Mouse (Mus musculus): ENCODE results near the gene Dnm3.

The Dnm3 gene

GRCm38 (mm10) chr1:162274674-162275248, 203.1 kb downstream of the Dnm3 start:
- in situ Hi-C loops (cut with MboI; ENCODE audit: unreplicated experiment in 2 of 2): no loop called here

DNA sequence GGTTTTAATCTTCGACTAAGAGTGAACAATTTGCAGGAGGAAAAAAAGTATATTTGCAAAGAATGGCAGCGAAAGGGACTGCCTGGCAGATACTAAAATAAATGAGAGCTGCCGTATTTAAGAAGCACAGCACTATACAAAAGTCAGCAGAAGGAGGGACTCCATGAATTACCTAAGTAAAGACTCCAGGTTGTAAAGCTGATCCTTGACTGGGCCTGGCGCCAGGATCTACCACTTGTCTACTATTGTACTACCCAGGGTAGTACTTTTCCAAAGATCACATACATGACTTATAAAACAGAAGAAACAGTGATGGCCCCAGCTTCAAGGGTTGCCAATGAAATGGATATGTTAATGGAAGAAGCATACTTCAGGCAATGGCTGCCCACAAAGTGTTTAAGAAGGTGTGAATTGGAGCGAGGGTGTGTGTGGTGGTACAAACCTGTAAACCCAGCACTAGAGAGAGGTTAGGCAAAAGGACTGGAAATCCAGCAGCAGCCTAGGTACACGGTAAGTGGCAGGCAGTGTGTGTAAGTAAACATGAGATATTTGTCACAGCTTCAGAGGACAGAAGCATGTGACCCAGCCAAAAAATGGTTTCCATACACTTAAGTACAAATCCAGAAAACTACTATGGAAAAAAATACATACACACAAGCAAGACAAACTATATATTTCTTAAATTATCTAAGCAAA, 220.8 kb downstream of the Dnm3 start:
- in situ Hi-C loops (cut with MboI; ENCODE audit: unreplicated experiment in 2 of 2): no loop called here

DNA sequence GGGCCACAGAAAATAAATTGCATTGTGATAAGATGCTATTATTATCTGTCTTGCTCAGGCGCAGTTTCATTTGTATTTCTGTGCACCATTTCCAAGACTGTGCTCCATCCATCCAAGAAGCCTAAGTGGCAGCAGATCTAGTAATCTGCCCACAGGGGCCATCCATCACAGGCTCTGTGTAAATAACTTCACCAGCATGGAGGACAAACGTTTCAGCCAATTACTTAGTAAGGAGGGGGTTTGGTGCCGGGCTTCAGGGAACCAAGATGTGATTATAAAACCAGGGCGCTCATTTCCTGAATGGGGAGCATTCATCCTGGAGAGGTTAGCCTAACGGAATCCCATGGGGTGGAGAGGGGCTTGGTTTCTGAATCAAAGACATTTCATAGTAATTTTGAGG, 222.9 kb downstream of the Dnm3 start:
- in situ Hi-C loops (cut with MboI; ENCODE audit: unreplicated experiment in 2 of 2): no loop called here

GRCm38 (mm10) chr1:162253971-162254641, 223.7 kb downstream of the Dnm3 start:
- in situ Hi-C loops (cut with MboI; ENCODE audit: unreplicated experiment in 2 of 2): no loop called here

DNA sequence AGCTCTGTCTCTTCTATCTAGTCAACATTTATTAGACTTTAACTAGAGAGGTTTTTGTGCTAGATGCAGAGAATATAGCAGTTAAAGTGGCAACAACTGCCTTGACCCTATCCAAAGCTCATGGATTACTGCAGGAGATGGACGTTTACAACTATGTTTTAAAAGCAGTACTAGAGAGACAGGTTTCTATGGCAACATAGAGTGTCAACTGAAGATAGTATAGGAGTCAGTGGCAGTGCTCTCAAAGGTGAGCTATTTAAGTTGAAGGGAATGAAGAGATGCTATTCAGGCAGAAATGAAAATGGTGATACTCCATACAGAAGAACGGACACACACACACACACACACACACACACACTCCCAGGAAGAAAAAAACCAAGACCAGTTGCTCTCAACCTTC, 225.0 kb downstream of the Dnm3 start:
- in situ Hi-C loops (cut with MboI; ENCODE audit: unreplicated experiment in 2 of 2): no loop called here

DNA sequence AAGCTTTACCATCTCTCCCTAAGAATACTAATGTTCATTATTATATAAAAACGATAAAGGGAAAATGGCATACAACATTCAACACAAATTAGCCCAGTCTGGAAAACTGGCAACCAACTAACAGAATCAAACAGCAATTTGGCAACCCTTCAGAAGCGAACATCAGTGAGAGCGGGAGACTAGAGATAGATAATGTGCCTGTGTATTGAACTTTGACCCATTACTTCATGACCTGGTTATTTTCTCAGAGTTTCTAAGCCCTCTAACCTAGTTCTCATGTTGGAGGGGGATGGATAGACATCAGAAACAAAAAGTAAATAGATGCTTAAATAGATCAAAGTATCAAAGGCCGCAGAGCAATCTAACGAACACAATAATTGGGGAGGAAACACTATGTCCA, 230.6 kb downstream of the Dnm3 start:
- in situ Hi-C loops (cut with MboI; ENCODE audit: unreplicated experiment in 2 of 2): no loop called here

DNA sequence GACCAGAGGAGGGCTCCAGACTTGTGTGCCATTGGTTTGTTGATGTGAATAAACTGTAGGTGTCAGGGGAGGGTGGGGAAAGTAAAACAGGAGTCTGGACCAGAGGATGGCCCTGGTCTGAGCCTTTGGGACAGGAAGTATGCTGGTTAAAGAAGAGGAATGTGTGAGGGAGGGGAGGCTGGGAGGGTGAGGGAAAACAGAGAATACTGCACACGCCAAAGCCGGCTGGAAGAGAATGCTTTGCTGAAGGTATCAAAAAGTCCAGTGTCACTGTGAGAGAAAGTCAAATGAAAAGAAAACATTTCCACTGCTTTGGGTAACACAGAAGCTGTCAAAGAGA, 234.2 kb downstream of the Dnm3 start:
- in situ Hi-C loops (cut with MboI; ENCODE audit: unreplicated experiment in 2 of 2): no loop called here

- in situ Hi-C loops (cut with MboI; ENCODE audit: unreplicated experiment in 2 of 2): no loop called here
These were observed 234.7 kb downstream of the Dnm3 start for GRCm38 (mm10) chr1:162242980-162243650.

DNA sequence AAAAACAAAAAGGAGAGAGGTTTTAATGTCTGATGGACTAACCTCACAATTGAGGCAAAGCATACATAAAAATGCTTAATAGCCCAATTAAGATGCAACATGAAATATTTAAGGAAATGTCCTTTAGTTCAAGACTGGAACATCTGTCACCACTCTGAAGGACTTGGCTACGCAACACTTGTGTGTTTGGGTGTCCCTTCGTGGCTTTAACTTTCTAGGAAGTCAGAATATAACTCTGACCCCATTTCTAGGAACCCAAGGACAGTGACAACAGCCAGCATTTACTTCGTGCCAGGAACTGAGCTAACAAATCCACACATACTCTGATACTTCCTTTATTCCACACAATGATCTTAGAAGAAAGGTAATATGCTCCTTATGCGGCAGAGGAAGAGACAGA, 237.1 kb downstream of the Dnm3 start:
- in situ Hi-C loops (cut with MboI; ENCODE audit: unreplicated experiment in 2 of 2): no loop called here

DNA sequence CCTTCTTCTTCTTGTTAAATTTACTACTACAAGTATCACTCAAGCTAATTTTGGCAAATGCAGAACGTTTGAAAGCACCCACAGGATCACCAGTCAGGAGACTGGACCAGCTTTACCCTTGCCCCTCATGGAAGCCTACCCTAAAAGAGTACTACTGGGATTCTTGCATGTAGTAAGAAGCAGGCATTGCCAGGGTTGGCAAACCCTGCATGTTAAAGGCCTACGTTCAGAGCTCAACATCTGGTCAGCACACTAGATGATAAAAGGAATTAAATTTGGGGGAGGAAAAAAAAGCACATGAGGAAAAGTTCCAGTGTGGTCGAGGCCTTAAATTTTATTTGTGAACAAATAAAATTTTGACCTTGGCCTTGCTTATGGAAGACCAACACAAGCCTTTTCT, 239.2 kb downstream of the Dnm3 start:
- in situ Hi-C loops (cut with MboI; ENCODE audit: unreplicated experiment in 2 of 2): no loop called here

DNA sequence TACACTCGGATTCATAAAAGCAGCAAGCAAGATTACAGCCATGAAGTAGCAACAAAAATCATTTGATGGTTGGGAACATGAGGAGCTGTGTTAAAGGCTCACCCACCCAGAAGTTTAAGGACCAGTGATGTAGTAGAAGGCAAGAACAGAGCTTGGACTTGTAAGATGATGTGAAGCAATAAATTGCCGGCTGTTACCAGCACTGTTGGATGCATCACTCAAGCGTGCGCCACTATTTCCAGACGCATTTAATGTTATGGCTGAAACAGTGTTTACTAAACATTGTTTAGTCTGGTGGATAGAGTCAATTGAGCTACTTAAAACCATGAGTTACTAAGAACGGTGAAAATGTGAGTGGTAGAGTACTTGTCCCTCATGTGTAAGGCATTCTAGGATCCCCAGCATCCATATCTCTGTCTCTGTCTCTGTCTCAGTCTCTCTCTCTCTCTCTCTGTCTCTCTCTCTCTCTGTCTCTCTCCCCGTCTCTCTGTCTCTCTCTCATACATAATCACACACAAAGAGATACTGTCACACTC, 241.1 kb downstream of the Dnm3 start:
- in situ Hi-C loops (cut with MboI; ENCODE audit: unreplicated experiment in 2 of 2): no loop called here

DNA sequence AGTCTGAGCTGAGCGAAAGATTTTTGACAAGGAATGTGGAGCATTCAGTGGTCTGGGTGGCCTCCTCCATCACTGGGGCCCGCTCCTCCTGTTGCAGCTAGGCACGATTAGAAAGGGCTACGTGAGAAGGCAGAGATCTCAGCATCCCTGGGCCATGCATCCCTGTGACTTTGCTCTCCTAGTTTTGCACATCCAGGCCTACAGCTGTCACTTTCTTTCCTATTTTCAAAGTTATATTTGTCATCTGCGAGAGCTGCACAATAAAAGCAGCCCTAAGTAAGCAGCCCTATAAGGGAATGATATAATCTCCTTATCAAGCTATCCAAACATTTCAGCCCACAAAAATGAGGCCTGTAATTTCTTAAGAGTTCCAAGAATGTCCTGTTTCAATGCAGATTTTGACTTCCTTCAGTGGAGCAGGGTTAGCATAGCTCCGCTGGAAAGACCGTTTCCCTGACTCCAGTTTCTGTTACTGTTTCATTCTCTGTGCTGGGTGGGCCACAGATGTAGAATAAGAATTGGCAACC, 252.2 kb downstream of the Dnm3 start:
- in situ Hi-C loops (cut with MboI; ENCODE audit: unreplicated experiment in 2 of 2): no loop called here

DNA sequence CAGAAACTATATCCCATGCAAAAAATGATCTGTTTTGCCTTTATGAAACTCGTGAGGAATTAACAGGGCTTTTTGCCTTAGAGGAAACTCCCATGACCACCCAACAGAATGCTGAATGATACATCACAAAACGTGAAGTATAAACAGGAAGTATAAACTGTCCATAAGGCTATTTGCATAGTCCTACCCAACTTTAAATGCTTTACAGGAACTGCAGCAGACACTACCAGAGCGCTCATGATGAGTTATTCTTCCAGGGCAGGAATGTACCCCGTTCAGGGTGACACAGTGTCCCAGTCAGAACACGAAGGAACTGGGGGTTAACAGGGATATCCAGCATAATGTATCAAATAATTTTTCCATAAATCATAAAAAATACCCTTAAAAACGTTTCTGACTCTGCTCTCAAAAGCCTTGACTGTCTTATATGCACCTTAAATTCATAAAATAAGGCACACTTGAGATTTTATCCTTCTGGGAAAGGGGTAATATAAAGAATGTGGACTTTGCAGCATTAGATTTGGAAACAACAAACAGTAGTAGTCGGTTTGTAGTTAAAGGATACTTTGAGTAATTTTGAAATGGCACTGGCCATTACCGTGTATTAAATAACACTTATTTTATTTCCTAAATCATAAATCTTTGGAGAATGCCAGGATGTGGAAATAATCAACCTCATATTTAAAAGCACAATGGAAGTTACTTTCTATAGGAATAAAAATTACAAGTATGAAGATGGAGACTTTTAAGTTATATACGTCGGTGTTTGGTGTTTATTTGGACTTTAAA, 252.8 kb downstream of the Dnm3 start:
- in situ Hi-C loops (cut with MboI; ENCODE audit: unreplicated experiment in 2 of 2): no loop called here

DNA sequence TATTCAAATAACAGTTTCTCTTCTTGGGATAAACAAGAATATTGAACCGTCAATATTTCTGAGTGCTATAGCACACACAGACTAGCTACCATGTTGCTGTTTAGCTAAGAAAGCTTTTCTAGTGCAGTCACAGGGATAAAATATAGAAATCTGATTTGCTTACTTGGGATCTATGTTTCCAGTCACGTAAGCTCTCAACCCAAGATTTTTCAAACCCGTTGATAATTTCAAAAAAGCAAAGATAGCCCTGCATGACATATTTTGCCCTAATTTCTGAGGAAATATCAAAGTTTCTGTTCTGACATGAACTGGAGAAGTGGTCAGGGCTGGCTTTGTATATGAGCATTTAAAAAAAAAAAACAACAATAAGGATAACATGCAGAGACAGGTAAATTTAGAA, 253.8 kb downstream of the Dnm3 start:
- in situ Hi-C loops (cut with MboI; ENCODE audit: unreplicated experiment in 2 of 2): no loop called here

- in situ Hi-C loops (cut with MboI; ENCODE audit: unreplicated experiment in 2 of 2): no loop called here
These were observed 254.4 kb downstream of the Dnm3 start for GRCm38 (mm10) chr1:162223258-162223940.

GRCm38 (mm10) chr1:162222353-162222752, 255.5 kb downstream of the Dnm3 start:
- in situ Hi-C loops (cut with MboI; ENCODE audit: unreplicated experiment in 2 of 2): no loop called here

DNA sequence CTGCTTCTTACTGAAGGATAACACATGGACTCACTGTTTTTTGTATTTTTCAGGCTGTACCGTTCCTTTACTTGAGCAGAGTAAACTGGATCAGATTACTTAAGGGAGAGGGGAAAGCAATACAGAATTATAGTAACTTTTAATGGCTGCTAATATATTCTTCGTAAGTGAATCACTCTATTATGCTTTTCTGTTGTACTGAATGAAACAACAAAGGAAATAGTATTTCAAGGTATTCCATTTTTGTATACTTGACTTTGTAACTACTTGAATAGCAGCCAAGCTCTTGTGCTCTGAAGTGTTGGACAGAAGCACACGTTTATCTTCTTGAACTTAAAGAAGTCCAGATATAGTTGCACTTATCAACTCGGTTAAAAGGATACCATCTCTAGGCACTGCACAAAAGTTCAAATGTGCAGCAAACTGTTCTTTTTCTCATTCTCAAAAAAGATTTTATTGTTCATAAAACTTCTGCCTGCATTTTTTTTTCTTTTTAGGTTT, 256.0 kb downstream of the Dnm3 start:
- in situ Hi-C loops (cut with MboI; ENCODE audit: unreplicated experiment in 2 of 2): no loop called here

- in situ Hi-C loops (cut with MboI; ENCODE audit: unreplicated experiment in 2 of 2): no loop called here
These were observed 256.9 kb downstream of the Dnm3 start for GRCm38 (mm10) chr1:162220891-162221290.

- in situ Hi-C loops (cut with MboI; ENCODE audit: unreplicated experiment in 2 of 2): no loop called here
These were observed 258.1 kb downstream of the Dnm3 start for GRCm38 (mm10) chr1:162219781-162220180.
